Mouse (Mus musculus): Measurements from ENCODE around the gene Tjp2.
"Not testable (repeated sequence)": the region's sequence is repeated elsewhere in the genome, so short reads cannot be mapped to it uniquely, and the experiment has no call there.

Gene Tjp2

DNA sequence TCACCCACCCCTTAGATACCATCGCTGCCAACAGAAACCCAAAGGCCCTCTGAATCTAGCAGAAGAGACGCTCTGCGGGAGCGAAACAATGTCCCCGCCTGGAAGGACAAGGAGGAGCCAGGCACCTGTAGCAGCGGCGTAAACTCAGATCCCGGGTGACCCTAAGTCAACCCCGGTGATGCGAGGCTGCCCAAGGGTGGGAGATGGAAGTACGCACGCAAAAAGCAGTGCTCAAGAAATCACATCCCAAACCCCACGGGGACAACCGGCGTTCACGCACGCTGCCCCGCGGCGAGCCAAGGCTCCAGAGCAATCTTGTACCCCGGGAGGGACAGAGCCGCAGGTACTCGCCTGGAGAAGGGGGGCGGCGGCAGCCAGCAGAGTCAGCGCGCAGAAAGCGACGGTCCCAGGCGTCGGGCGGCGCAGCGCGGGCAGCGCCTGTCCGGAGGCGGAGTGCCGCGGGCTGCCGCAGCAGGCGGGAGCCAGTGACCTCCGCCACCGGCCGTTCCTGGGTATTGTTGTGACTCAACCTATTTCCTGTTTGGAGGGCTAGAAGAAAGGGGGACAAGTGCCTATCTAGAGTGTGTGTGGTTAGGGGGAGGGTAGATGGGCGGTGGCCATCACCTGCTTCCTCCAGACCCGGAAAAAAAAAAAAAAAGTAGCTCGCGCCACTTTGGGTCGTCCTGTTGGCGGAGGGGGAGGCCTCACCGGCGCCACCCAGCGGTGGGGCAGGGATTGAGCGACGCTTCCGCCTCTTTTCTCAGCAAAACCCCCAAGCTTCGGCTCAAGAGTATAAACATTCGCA lies at the start of gene Tjp2:
TSS of gene Tjp2 (minus strand) at position 531 of the 805 bp plus-strand sequence.
- peak in 1 of 2 experiments; percentile 27 for DNase-seq (ENCODE audit: low spot score in 2 of 2)

DNA sequence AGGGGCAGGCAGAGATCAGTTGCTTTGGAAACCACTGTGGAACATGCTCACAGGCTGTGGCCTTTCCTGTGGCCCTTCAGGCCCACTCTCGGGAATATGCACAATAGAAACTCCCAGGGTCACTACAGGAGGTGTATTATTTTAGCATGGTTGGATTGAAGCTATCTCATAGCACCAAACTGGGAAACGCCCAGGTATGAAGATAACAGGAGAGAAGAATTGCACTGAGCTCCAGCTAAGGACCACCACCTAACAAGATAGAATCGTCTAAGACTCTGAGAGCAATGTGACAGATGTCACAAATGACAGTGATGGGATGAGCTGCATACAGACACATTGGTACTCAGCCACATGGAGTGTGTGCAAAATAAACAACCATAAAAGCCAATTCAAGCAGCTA lies 49.5 kb upstream of the Tjp2 start:
- DNase-seq (ENCODE audit: low spot score in 2 of 2) = no peak

DNA sequence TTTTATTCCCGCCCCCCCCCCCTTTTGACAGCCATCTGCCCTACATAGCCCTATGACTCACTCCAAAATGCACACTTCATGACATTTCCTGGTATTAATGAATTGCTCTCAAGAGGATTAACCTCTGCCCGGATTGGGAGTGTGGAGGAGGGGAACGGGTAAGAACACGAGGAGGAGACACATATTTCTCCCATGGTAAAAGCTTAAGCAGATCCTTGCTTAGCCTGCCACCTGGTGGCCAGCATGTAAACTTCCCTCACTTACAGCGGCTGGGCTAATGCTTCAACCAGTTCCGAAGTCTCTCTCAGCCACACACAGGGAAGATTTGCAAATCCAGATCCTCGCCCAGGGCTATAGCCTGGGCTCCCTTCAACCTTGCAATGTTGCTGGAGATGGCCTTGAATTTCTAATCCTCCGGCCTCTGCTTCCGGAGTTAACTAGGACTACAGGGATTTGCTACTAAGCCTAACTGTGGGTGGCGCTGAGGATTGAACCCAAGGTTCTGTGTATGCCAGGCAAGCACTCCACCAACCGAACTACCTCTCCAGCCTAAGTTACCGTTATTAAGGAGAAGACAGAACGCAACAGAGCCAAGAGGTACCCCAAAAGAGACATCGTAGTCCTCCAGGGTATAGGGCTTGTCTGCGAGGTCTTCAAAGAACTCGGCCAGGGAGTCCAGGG lies 47.1 kb upstream of the Tjp2 start:
- DNase-seq (ENCODE audit: low spot score in 2 of 2) = peak; percentile 50 to 66

DNA sequence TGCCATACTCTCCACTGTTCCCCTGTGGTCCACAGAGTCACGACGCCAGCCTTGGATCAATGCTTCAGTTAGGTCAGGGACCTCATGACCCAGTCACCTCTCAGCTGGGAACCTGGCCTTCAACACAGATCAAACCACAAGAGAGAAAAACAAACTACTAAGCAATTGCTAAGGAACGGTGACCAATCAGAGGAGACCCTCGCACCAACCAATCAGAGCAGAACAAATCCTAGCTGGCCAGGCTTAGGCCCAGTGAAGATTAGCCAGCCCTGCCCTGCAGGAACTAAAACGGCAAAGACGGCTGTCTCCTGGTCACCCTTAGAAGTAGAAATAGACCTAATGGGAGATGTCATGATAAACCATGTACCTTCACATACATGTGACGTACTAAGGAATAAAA lies 46.5 kb upstream of the Tjp2 start:
- DNase-seq (ENCODE audit: low spot score in 2 of 2) = no peak

DNA sequence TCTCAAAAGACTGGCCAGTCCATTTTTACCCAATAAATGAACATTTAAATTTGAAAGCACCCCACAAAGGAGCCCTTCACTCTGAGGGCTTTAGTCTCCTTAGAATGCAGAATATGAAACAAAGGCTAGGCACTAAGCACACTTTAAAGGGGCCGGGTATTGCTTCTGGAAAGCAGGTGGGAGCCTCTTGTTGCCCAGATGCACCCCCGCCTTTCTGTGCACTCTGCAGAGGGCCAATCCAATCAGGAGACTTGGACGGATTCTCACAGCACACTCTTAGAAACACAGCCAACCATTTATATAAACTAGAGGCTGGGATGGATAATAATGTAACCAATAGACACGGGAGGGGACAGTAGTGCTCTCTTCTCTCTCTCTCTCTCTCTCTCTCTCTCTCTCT lies 43.7 kb upstream of the Tjp2 start:
- no peak for DNase-seq (ENCODE audit: low spot score in 2 of 2)

DNA sequence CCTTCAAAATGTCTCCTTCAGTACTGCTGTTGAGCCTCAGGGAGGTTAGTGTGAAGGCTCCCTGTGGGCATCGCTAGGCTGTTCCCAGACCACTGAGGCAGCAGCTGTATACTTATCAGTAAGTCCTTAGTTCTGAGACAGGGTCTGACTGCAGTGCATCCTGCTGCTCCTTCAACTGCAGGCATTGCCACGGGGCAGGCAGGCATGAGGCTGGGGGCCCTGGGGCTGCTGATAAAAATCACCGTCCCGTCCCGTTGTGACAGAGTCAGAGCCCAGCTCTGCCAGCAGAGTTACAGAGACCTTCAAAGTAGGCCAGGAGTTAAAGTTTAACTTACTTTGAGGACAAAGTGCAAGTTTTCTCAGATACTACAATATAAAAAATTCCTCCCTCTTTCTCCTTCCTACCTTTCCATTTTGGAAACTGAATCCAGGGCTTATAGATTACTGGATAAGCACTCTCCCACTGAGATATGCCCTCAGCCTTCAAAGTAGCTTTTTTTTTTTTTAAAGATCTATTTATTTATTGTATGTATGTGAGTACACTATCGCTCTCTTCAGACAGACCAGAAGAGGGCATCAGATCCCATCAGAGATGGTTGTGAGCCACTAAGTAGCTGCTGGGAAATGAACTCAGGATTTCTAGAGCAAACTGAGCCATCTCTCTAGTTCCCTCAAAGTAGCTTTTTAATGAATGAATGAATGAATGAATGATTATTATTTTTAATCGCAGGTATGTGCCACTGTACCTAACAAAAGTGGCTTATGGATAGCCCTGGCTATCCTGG lies 41.4 kb upstream of the Tjp2 start:
- DNase-seq (ENCODE audit: low spot score in 2 of 2) = no peak

DNA sequence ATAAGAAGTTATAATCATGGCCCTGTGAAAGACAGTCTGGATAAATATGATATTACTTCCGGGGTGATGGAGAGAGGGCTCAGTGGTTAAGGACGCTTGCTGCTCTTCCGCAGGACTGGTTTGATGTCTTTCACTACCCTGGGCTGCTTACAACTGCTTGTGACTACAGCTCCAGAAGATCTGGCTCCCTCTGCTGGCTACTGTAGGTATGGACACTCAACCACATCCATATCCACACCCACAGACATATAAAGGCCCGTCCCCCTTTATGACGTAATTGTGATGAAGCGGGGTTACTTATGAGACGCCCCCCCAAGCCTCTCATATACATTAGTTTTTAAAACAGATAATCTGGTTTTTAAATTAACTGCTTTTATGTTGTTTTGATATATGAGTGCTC lies 40.2 kb upstream of the Tjp2 start:
- peak; percentile 55 to 73 for DNase-seq (ENCODE audit: low spot score in 2 of 2)

DNA sequence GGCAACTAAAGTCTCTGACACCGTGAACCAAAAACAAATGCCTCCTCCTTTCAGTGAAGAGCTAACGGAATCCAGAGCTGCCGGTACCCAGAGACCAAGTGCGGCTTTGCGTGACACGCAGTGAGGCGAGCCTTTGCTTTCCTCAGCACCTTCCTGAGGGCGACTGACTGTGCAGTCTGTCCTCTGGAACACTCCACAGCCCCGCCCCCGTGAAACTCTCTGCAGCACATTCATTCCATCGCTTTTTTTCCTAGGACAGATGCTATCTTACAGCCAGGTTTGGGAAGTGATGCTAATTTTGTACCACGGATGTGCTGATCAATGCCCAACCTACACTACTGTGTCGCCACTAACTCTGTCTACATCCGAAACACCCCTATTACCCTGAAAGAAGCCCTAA lies 37.9 kb upstream of the Tjp2 start:
- DNase-seq (ENCODE audit: low spot score in 2 of 2) = no peak

DNA sequence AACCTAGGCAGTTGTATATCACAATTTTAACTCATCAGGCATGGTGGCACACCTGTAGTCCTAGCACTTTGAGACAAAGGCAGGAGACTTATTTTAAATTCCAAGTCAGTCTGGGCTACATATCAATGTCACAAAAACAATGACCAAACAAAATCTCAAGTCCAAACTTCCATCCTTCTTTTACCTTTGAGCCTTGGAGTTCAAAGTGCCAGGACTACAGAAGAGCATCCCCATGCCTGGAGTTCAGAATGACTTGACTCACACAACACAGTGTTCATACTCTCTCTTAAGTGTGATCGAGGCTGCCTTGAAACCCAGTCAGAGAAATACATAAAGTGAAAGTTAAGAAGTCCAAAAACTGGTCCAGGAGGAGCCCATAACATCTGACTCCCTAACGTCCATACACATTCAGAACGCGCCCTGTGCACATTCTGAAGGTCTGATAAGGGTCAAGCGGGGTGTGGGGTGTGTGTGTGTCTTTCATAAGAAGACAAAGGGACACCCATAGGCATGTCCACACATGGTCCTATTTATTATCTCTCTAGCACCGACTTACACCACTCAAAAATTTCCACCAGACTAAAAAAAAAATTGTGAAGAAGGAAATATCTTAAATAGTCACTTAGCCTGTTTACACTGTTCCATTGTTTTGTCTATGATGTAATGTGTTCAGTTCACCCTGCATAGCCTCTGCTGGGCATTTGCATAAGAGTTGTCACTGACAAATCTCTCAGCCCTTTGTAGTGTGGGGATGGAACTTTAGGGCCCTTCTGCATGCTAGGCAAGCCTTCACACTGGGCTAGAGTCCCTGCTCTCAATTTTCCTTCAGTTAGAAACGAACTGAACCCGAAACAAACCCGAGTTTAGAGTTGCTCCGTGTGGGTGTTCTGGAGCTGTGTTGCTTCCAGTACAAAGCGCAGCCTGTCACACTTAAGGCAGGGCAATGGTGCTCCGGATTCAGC lies 34.8 kb upstream of the Tjp2 start:
- no peak for DNase-seq (ENCODE audit: low spot score in 2 of 2)

DNA sequence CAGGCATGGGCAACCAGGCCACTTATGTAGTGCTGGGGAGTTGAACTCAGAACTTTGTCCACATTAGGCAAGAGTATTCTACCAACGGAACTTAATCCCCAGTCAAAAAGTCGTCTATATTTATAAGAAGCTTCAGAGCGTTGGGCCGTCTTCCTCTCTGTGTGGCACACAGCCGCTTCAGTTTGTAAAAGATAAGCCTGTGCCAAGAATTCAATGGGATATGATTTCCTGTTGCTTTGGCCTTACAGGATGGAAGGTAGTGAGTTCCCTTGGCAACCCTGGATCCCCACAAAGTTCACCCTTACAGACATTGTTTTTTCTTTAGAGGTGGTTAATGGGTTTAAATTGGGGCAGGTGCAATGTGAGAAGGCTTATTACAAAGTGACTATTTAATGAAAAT lies 33.5 kb upstream of the Tjp2 start:
- no peak for DNase-seq (ENCODE audit: low spot score in 2 of 2)

DNA sequence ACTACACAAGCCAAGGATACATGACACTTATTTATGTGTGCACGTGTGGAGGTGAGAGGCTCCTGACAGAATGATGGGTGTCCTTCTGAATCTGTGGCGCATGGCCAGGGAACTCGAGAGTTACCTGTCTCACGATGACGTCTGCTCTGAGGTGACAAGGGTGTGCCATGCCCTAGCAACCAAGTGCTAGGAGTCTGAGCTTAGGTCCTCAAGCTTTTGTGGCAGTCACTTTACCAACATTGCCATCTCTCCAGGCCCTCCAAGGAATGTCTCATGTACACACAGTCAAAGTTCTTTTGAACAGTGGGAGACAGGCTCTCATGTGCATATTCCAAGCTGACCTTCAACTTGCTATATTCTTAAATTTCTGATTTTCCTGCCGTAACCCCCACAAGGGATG lies 33.1 kb upstream of the Tjp2 start:
- DNase-seq (ENCODE audit: low spot score in 2 of 2) = no peak

DNA sequence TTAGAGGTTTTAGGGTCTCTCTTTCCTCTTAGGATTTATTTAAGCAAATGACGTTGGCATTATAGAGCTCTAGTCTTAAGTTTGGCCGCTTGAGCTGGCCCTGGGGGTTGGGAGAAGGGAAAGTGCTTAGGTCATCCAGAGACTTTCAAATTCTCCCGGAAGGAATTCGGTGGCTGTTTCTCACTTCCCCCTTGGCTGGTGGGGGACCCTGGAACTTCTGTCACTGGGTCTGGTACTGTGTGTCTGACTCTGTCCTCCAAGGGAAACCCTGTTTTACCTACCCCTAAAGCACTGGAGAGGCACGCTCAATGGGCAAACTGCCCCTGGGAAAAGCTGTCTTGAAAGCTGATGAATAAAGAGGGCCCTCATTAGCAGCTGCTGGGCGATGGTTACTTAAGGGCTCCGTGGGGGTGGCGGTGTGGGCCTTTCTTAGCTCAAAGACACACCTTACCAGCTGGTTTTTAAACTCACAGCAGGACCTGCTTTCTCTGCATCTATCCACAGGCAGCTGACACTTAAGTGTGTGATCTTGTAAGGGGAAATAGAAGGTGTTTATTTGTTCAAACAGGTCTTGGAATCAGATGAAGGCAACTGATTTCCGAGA lies 28.9 kb upstream of the Tjp2 start:
- DNase-seq (ENCODE audit: low spot score in 2 of 2) = no peak

DNA sequence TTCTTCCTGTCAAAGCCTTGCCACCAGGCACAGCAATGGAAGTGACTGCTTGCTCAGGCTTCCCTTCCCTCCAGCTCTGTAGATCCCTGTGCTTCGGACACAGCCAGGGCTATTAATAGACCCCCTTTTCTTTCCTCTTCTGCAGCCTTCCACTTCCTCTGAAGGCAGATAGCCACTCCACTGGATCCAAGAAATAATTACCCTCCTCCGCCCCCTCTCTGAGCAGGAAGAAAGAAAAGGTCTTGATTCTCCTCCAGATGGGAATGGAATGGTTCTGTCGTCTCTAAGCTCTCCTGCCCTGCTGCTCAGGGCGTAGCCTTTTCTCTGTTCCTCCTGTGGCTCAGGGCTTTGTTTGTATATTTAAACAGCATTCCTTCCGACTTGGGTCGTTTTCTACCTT lies 27.0 kb upstream of the Tjp2 start:
- no peak for DNase-seq (ENCODE audit: low spot score in 2 of 2)

DNA sequence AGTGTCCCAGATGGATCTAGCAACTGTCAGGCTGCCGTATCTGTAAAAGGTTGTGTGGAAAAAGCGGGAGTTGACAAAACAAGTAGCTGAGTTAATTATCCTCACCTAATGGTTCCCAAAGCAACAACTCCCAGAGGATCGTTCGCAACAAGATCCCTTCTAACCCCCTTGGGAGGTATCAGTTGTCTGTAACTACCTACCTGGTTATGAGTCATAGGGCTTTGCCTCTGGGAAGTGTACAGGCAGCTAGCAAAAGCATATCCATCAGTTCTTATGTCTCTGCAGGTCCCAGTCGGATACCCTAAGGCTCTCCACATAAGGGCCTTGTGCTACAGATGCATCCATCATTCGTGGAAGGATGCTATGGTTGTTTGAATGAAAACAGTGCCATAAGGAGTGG lies 18.5 kb upstream of the Tjp2 start:
- no peak for DNase-seq (ENCODE audit: low spot score in 2 of 2)

DNA sequence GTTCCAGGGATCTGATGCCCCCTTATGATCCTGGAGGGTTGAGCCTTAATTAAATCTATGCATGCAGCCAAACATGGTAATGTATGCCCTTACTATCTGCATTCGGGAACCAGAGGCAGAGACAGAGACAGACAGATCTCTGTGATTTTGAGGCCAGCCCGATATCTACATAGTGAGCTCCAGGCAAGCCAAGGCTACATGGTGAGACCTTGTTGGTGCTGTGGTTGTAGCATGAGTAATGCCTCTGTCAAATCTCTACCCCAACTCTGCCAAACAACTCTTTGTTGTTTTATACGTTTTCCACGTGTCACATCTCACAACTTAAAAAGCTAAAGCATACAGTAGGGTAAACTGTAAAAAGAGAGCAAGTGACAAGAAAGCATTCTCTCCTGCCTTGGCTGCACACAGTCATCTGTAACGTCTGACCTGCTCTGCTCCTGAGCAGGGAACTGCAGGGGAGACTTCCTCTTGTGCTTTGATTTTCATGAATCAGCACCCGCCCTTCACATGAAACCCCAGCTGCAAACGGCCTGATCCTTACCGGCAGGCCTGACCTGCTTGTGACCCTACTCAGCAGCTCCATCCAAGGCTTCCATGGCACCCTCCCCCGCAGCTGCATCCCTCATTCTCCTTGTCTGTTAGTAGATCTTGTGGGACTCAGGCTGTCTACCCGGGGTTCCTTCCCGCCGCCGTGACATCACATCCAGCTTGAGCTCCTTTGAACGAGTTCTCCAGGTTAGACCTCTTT lies 17.1 kb upstream of the Tjp2 start:
- DNase-seq (ENCODE audit: low spot score in 2 of 2) = no peak

DNA sequence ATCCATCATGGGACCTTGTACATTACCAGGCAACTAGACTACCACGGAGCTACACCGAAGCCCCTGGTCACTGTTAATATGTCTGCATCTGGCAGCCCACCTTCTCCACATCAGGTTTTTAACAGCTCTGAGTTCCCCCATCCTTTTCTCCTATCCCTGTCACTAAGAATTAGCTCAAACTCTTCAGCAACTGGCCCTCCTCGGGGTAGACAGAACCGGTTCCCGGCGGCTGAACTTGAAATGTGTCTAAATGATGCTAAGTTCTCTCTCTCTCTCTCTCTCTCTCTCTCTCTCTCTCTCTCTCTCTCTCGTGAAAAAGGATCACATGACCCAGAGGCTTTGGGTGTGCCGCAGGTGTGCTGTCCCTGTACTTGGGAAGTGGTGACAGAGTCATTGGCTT lies 16.4 kb upstream of the Tjp2 start:
- DNase-seq (ENCODE audit: low spot score in 2 of 2) = no peak

DNA sequence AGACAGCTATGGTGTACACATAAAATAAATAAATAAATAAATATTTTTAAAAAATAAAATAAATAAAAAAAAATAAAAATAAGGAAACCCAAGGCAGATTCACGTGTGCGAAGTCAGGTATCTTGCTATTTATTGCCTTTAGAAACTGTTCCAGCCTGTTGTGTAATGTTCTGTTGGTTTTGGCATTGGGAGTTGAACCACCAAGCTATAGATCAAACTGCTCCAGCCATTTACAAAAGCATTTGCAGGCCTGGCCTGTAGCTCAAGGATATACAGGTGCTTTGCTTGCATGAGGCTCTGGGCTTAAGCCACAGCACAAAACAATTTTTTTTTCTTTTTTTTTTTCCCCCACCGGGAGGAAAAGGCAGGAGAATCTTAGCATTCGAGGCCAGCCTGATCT lies 13.2 kb upstream of the Tjp2 start:
- DNase-seq (ENCODE audit: low spot score in 2 of 2) = no peak

DNA sequence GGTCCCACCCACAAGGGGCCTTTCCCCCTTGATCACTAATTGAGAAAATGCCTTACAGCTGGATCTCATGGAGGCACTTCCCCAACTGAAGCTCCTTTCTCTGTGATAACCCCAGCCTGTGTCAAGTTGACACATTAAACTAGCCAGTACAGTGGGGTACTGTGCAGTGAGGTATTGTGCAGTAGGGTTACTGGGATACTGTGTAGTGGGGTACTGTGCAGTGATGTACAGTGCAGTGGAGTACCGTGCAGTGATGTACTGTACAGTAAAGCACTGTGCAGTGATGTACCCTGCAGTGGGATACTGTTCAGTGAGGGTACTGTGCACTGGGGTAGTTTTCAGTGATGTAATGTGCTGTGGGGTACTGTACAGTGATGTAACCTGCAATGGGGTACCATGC lies 7.5 kb upstream of the Tjp2 start:
- not testable (repeated sequence) for DNase-seq (ENCODE audit: low spot score in 2 of 2)

DNA sequence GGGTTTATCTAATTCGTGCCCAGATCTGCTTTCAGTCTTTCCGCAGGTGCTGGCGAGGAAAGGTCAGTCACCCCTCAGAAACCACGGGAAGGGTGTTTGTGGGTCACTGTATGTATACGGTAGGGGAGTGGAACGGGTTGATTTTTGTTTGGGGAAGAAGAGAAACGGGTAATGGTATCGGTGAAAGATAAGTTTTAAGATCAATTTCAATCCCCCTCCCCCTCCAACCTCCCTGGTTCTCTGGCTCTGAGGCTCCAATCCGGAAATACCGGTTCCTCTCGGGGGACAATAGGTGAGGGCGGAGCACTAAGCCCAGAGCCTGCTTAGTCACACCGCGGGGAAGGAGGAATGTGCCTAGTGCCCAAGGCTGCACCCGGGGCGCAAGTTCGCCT lies 471 bp upstream of the Tjp2 start:
- no peak for DNase-seq (ENCODE audit: low spot score in 2 of 2)

DNA sequence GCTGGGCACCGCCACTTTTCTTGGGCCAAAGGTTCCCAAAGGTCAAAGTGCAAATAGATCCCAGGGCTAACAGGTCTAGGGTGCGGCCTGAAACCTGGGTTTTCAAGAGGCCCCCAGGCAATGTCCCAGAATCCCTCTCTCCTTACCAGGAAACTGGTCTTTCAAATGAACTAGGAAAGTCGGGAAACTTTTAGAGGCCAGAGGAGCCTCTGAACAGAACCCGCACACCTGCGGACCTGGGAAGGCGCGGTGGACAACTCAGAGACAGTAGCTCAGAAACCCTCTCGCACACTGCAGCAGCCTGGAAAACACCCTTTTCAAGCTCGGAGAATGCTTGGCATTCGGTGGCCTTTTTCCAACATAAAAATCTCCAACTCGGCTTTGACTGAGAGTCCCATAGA lies 979 bp downstream of the Tjp2 start:
- no peak for DNase-seq (ENCODE audit: low spot score in 2 of 2)

All from spleen, postnatal 14 days (tissue).